Mouse (Mus musculus): ENCODE results near the gene Wwc2. TPM values are rescaled to one million over a fixed set of nuclear protein-coding genes. Genes with fewer than 3 reads are reported as not detected.

The Wwc2 gene
- polyA plus RNA-seq (2012; fragmentation: generic; extraction: Trizol), result 1 to 10 TPM; 2.2 to 9.3 TPM

GRCm38 (mm10) chr8:47990911-47991820 lies at the start of gene Wwc2:
Wwc2 (minus strand) TSS chr8:47990924.

GRCm38 (mm10) chr8:47824182-47824581 lies 166.5 kb downstream of the Wwc2 start, which contains the start of gene Cldn22:
Cldn22 (plus strand) TSS chr8:47824482.

GRCm38 (mm10) chr8:47821843-47822242 lies 168.9 kb downstream of the Wwc2 start, which contains the start of gene Cldn24:
Cldn24 (plus strand) TSS chr8:47822143.

Other genes starting within 250 kb of the Wwc2 start
- not detected for gene Cldn24, start 168.8 kb downstream of the Wwc2 start, polyA plus RNA-seq (2012; fragmentation: generic; extraction: Trizol)
- gene Cldn22, start 166.4 kb downstream of the Wwc2 start, polyA plus RNA-seq (2012; fragmentation: generic; extraction: Trizol), result not detected
- gene Dctd, start 108.2 kb upstream of the Wwc2 start, polyA plus RNA-seq (2012; fragmentation: generic; extraction: Trizol), result 1 to 10 TPM; 6.5 to 9.8 TPM

Measured in C3H10T1/2 (cell line).